Mouse (Mus musculus) kidney, adult 2 months (tissue): ENCODE measurements around the gene Dvl2. TPM values are rescaled to one million over a fixed set of nuclear protein-coding genes. Genes with fewer than 3 reads are reported as not detected.
A peak's percentile ranks its signal among the peaks of the same experiment; 100 is the strongest.

Source experiments
- DNase-seq: peaks from one replicate; pipeline ENCODE4 v3.0.0; 2021
- H3K27ac ChIP-seq: fragments of 200-500 bp; 2 replicates; pipeline ENCODE4 v1.5.1; 2012; ENCODE audit warnings: low read depth, low read length, control low read depth, inconsistent platforms; ENCODE audit not compliant: insufficient read depth
- H3K27me3 ChIP-seq: fragments of 200-500 bp; replicated peaks from 2 replicates; pipeline ENCODE4 v1.6.1; 2012; ENCODE audit warnings: mild to moderate bottlenecking, moderate library complexity, low read length, inconsistent platforms; ENCODE audit not compliant: control insufficient read depth, insufficient read depth
- H3K36me3 ChIP-seq: fragments of 200-500 bp; 2 replicates; pipeline ENCODE4 v1.6.1; 2012; ENCODE audit warnings: mild to moderate bottlenecking, moderate library complexity, low read length, inconsistent platforms; ENCODE audit not compliant: control insufficient read depth, insufficient read depth
- H3K4me1 ChIP-seq: fragments of 200-500 bp; 2 replicates; pipeline ENCODE4 v1.6.1; 2011; ENCODE audit warnings: low read length; ENCODE audit not compliant: control insufficient read depth, insufficient read depth
- H3K4me3 ChIP-seq: fragments of 200-500 bp; 2 replicates; pipeline ENCODE4 v1.5.1; 2011; ENCODE audit warnings: mild to moderate bottlenecking, low read depth, low read length, control low read depth; ENCODE audit not compliant: insufficient read depth
- CTCF ChIP-seq: fragments of 200-500 bp; conservative IDR thresholded peaks from 2 replicates; pipeline ENCODE4 v1.5.1; 2011; ENCODE audit warnings: low read depth, mild to moderate bottlenecking, control low read depth, low read length, moderate library complexity, mixed read lengths; ENCODE audit not compliant: insufficient read depth, insufficient read length
- POLR2A ChIP-seq: fragments of 200-500 bp; IDR thresholded peaks from one replicate; pipeline ENCODE4 v1.6.1; 2011; ENCODE audit warnings: low read depth, low read length, control low read depth
- WGBS: fragments of 180-500 bp; shearing (Covaris S2); methylation state at CpG from one replicate; pipeline ENCODE4 v1.1.7; 2018; 5-methylcytosine and 5-hydroxymethylcytosine counted together
- polyA plus RNA-seq: library from polyadenylated mRNA; depleted of rRNA; stranded (reverse); fragments of >200 nt; gene quantifications from 2 replicates; pipeline ENCODE4 v1.2.3, GENCODE M21; 2012

Gene Dvl2
- polyA plus RNA-seq, 1 experiment: 8.5 TPM

GRCm38 (mm10) chr11:69961841-69962240, 38.6 kb upstream of the Dvl2 start:
- TF ChIP-seq POLR2A: no peak
- no peak for TF ChIP-seq CTCF
- no peaks in the 10 kb centered on the region for H3K36me3 ChIP-seq
- H3K4me1 ChIP-seq: peaks cover 1% of the 10 kb centered on the region; the same call in 1 of the 2 replicates
- H3K27me3 ChIP-seq: peaks cover 1% of the 10 kb centered on the region; the same call in 1 of the 2 replicates
- no peak for DNase-seq
- WGBS: 34% methylated on average over 5 of the region's 5 CpGs
- H3K4me3 ChIP-seq: no peak overlapping the region
- no peak overlapping the region for H3K27ac ChIP-seq

DNA sequence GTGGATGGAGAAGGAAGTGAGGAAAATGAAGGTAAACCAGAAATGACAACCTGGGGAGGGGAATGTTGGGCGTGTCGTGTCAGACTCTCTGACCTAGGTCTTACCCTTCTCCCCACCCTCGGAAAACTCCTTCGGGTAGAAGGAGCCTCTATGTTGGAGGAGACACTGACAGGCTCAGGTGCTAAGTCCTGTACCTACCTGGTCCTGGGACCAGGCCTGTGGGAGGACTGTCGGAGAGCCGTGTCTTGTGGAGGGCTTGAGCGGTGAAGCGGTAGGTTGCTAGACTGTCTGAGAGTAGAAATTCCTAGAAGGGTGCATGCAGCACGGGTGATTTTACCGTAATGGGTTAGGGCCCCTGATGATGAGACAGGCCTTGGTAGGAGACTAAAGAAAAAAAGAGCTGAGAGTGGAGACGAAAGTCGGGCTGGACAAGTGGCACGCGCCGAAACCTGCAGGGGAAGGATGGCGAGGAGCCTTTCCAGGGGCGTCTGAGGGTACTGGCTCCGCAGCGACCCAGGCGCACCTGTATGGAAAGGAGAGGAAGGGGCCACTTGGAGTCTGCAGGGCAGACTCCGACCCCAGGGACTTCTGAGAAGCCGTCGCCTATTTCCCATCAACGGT, 35.6 kb upstream of the Dvl2 start, which contains the start of gene Cldn7:
Gene Cldn7 (plus strand): TSS at position 130 of the 621 bp plus-strand sequence.
- peak within 1 kb of the TSS; percentile 70 for H3K4me3 ChIP-seq
- no peaks in the 10 kb centered on the region for H3K36me3 ChIP-seq
- 21% methylated on average over 24 of the region's 24 CpGs for WGBS
- H3K4me1 ChIP-seq: peaks cover 3% of the 10 kb centered on the region; the same call in 1 of the 2 replicates
- H3K27ac ChIP-seq: peak within 1 kb of the TSS; percentile 72
- no peak for TF ChIP-seq POLR2A
- no peak for TF ChIP-seq CTCF
- DNase-seq: no peak
- peaks cover 1% of the 10 kb centered on the region; the same call in 1 of the 2 replicates for H3K27me3 ChIP-seq

DNA sequence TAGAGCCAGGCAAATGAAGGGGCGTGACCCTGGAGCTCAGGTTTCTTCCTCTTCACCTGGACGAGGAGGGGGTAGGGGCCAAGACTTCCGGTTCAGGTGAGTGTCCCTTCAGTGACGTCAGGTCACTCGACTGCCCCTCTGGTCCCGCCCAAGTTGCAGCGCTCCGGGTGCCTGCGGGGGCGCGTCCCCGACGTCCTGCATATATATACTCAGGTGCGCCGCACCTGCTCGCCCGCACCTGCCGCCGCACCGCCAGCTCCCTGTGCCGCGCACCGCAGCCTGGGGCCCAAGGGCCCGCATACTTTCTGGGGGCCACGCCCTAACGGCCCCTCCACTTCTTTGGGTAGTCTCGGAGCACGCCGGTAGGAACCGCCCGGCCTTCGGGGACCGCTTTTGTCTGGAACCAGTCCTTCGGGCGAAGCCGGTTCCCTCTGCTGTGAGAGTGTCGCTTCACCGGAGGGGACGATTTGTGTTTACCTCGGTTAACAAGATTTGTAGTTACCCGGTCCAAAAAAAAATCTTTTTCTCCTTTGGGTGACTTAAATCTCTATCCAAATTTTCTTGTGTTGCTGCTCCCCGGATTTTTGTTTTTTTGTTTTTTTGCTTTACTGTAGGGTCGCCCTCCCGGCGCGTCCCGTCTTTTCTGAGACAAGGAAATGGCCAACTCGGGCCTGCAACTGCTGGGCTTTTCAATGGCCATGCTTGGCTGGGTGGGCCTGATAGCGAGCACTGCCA, 35.0 kb upstream of the Dvl2 start:
- no peaks in the 10 kb centered on the region for H3K36me3 ChIP-seq
- DNase-seq: peak; percentile 77
- TF ChIP-seq CTCF (no peak), POLR2A (peak; percentile 15)
- 7% methylated on average over 49 of the region's 49 CpGs for WGBS
- H3K4me3 ChIP-seq: peak overlapping the region; percentile 70
- peaks cover 3% of the 10 kb centered on the region; the same call in 1 of the 2 replicates for H3K4me1 ChIP-seq
- H3K27ac ChIP-seq: peak overlapping the region; percentile 72
- peaks cover 1% of the 10 kb centered on the region; the same call in 1 of the 2 replicates for H3K27me3 ChIP-seq

- 5% methylated on average over 59 of the region's 59 CpGs for WGBS
- no peaks in the 10 kb centered on the region for H3K36me3 ChIP-seq
Observed at GRCm38 (mm10) chr11:69966006-69966859, 34.2 kb upstream of the Dvl2 start.

DNA sequence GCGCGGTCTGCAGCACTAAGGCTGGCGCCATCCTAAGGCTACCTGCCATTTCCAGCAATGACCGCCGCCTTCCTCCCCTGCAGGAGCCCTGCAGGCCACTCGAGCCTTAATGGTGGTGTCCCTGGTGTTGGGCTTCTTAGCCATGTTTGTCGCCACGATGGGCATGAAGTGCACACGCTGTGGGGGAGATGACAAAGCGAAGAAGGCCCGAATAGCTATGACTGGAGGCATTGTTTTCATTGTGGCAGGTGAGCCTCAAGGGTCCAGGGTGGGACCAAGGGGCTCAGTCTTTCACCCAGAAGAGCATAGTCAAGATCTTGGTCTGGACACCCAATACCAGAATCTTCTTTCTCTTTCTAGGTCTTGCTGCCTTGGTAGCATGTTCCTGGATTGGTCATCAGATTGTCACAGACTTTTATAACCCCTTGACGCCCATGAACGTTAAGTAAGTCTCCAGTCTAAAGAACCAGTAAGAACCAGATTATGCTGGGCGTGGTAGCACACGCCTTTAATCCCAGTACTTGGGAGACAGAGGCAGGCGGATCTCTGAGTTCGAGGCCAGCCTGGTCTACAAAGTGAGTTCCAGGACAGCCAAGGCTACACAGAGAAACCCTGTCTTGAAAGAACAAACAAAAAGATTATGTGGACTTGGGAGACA, 33.4 kb upstream of the Dvl2 start:
- H3K27me3 ChIP-seq: peaks cover 1% of the 10 kb centered on the region; the same call in 1 of the 2 replicates
- no peak overlapping the region for H3K27ac ChIP-seq
- TF ChIP-seq POLR2A (no peak), CTCF (no peak)
- no peaks in the 10 kb centered on the region; the same call in 1 of the 2 replicates for H3K36me3 ChIP-seq
- H3K4me1 ChIP-seq: peaks cover 3% of the 10 kb centered on the region; the same call in 1 of the 2 replicates
- no peak for DNase-seq
- 36% methylated on average over 17 of the region's 17 CpGs for WGBS
- H3K4me3 ChIP-seq: peak overlapping the region; percentile 70

More at GRCm38 (mm10) chr11:69966006-69966859, 34.2 kb upstream of the Dvl2 start:
- peaks cover 1% of the 10 kb centered on the region; the same call in 1 of the 2 replicates for H3K27me3 ChIP-seq
- TF ChIP-seq CTCF (no peak), POLR2A (no peak)
- H3K4me3 ChIP-seq: peak overlapping the region; percentile 70
- H3K27ac ChIP-seq: peak overlapping the region; percentile 67; the same call in 1 of the 2 replicates
- peak; percentile 37 for DNase-seq
- peaks cover 3% of the 10 kb centered on the region; the same call in 1 of the 2 replicates for H3K4me1 ChIP-seq

- WGBS: 40% methylated on average over 4 of the region's 4 CpGs
- Histone ChIP-seq H3K27ac (no peak overlapping the region), H3K27me3 (peaks cover 1% of the 10 kb centered on the region; the same call in 1 of the 2 replicates), H3K36me3 (no peaks in the 10 kb centered on the region; the same call in 1 of the 2 replicates), H3K4me3 (no peak overlapping the region), H3K4me1 (peaks cover 3% of the 10 kb centered on the region; the same call in 1 of the 2 replicates)
- TF ChIP-seq CTCF: no peak
- TF ChIP-seq POLR2A: no peak
- no peak for DNase-seq
Observed at GRCm38 (mm10) chr11:69968793-69969192, 31.6 kb upstream of the Dvl2 start.
